Mouse (Mus musculus): Measurements from ENCODE around the gene AI854703. TPM values are rescaled to one million over a fixed set of nuclear protein-coding genes. Genes with fewer than 3 reads are reported as not detected.

AI854703 gene
- total RNA-seq, 1 experiment = 0.67 TPM

- Histone ChIP-seq H3K9ac (ENCODE audit: insufficient read depth, low read depth, low read length, poor library complexity, severe bottlenecking) (no peak within 1 kb of the TSS), H3K4me3 (ENCODE audit: insufficient read depth in 1 of 2, low read depth in 1 of 2, low read length in 2 of 2, poor library complexity in 1 of 2, severe bottlenecking in 1 of 2) (no peak within 1 kb of the TSS), H3K9me3 (ENCODE audit: control insufficient read depth, insufficient read depth, low read depth, low read length) (no peaks in the 10 kb centered on the region), H3K4me1 (ENCODE audit: control insufficient read depth in 2 of 2, insufficient read depth in 2 of 2, low read length in 2 of 2, poor library complexity in 1 of 2) (no peaks in the 10 kb centered on the region; a peak in 1 of 4 replicates), H3K36me3 (ENCODE audit: control insufficient read depth, insufficient read depth, low read length, poor library complexity, severe bottlenecking) (no peaks in the 10 kb centered on the region), H3K27ac (ENCODE audit: insufficient read depth, low read depth, low read length, poor library complexity, severe bottlenecking) (no peak within 1 kb of the TSS)
- TF ChIP-seq MAFK (IDR thresholded peaks at IDR 0.05; ENCODE audit: insufficient read depth, low read depth, low read length) = no peak
- no peak for TF ChIP-seq HCFC1 (IDR thresholded peaks at IDR 0.05; ENCODE audit: borderline replicate concordance, insufficient read depth, low read length)
- no peak for TF ChIP-seq ZC3H11A (IDR thresholded peaks at IDR 0.05; ENCODE audit: borderline replicate concordance, low read depth, low read length)
- no peak for TF ChIP-seq ZNF384 (IDR thresholded peaks at IDR 0.05; ENCODE audit: low read depth, low read length)
- no peak for TF ChIP-seq CHD2 (IDR thresholded peaks at IDR 0.05; ENCODE audit: low read depth, low read length)
- no peak for DNase-seq (ENCODE audit: low read depth, low spot score)
- in situ Hi-C loops (cut with MboI; ENCODE audit: low sequenced_read_pairs in 2 of 2, unreplicated experiment in 2 of 2) = no loop called here
Observed at GRCm38 (mm10) chr6:48589194-48589750, 37.3 kb upstream of the AI854703 start, which contains the start of gene Gm45021. Gm45021 (plus strand) TSS chr6:48589610.

- in situ Hi-C loops (cut with MboI; ENCODE audit: low sequenced_read_pairs in 2 of 2, unreplicated experiment in 2 of 2) = no loop called here
- Histone ChIP-seq H3K9ac (ENCODE audit: insufficient read depth, low read depth, low read length, poor library complexity, severe bottlenecking) (no peak overlapping the region), H3K9me3 (ENCODE audit: control insufficient read depth, insufficient read depth, low read depth, low read length) (no peaks in the 10 kb centered on the region), H3K36me3 (ENCODE audit: control insufficient read depth, insufficient read depth, low read length, poor library complexity, severe bottlenecking) (peaks cover 3% of the 10 kb centered on the region; the same call in 1 of the 2 replicates), H3K4me3 (ENCODE audit: insufficient read depth in 1 of 2, low read depth in 1 of 2, low read length in 2 of 2, poor library complexity in 1 of 2, severe bottlenecking in 1 of 2) (no peak overlapping the region), H3K27ac (ENCODE audit: insufficient read depth, low read depth, low read length, poor library complexity, severe bottlenecking) (no peak overlapping the region), H3K4me1 (ENCODE audit: control insufficient read depth in 2 of 2, insufficient read depth in 2 of 2, low read length in 2 of 2, poor library complexity in 1 of 2) (peaks cover 0 to 2% of the 10 kb centered on the region in 2 experiments; a peak in 2 of 4 replicates)
- no peak for DNase-seq (ENCODE audit: low read depth, low spot score)
- no peak for TF ChIP-seq ZNF384 (IDR thresholded peaks at IDR 0.05; ENCODE audit: low read depth, low read length)
- TF ChIP-seq HCFC1 (IDR thresholded peaks at IDR 0.05; ENCODE audit: borderline replicate concordance, insufficient read depth, low read length) = no peak
- no peak for TF ChIP-seq MAFK (IDR thresholded peaks at IDR 0.05; ENCODE audit: insufficient read depth, low read depth, low read length)
- no peak for TF ChIP-seq CHD2 (IDR thresholded peaks at IDR 0.05; ENCODE audit: low read depth, low read length)
- TF ChIP-seq ZC3H11A (IDR thresholded peaks at IDR 0.05; ENCODE audit: borderline replicate concordance, low read depth, low read length) = no peak
Observed at GRCm38 (mm10) chr6:48591221-48591845, 35.2 kb upstream of the AI854703 start.

GRCm38 (mm10) chr6:48591871-48592270 is 34.7 kb upstream of the AI854703 start:
- H3K9me3 ChIP-seq (ENCODE audit: control insufficient read depth, insufficient read depth, low read depth, low read length) = no peaks in the 10 kb centered on the region
- no peak overlapping the region for H3K9ac ChIP-seq (ENCODE audit: insufficient read depth, low read depth, low read length, poor library complexity, severe bottlenecking)
- H3K36me3 ChIP-seq (ENCODE audit: control insufficient read depth, insufficient read depth, low read length, poor library complexity, severe bottlenecking) = peaks cover 8% of the 10 kb centered on the region; the same call in 1 of the 2 replicates
- in situ Hi-C loops (cut with MboI; ENCODE audit: low sequenced_read_pairs in 2 of 2, unreplicated experiment in 2 of 2) = no loop called here
- H3K4me3 ChIP-seq (ENCODE audit: insufficient read depth in 1 of 2, low read depth in 1 of 2, low read length in 2 of 2, poor library complexity in 1 of 2, severe bottlenecking in 1 of 2) = no peak overlapping the region
- H3K27ac ChIP-seq (ENCODE audit: insufficient read depth, low read depth, low read length, poor library complexity, severe bottlenecking) = no peak overlapping the region
- peaks cover 0 to 5% of the 10 kb centered on the region in 2 experiments; a peak in 2 of 4 replicates for H3K4me1 ChIP-seq (ENCODE audit: control insufficient read depth in 2 of 2, insufficient read depth in 2 of 2, low read length in 2 of 2, poor library complexity in 1 of 2)
- DNase-seq (ENCODE audit: low read depth, low spot score) = no peak
- TF ChIP-seq ZNF384 (IDR thresholded peaks at IDR 0.05; ENCODE audit: low read depth, low read length) (no peak), MAFK (IDR thresholded peaks at IDR 0.05; ENCODE audit: insufficient read depth, low read depth, low read length) (no peak), ZC3H11A (IDR thresholded peaks at IDR 0.05; ENCODE audit: borderline replicate concordance, low read depth, low read length) (no peak), CHD2 (IDR thresholded peaks at IDR 0.05; ENCODE audit: low read depth, low read length) (no peak), HCFC1 (IDR thresholded peaks at IDR 0.05; ENCODE audit: borderline replicate concordance, insufficient read depth, low read length) (no peak)

- Histone ChIP-seq H3K36me3 (ENCODE audit: control insufficient read depth, insufficient read depth, low read length, poor library complexity, severe bottlenecking) (peaks cover 14% of the 10 kb centered on the region; the same call in 1 of the 2 replicates), H3K9ac (ENCODE audit: insufficient read depth, low read depth, low read length, poor library complexity, severe bottlenecking) (peak within 1 kb of the TSS; percentile 91), H3K27ac (ENCODE audit: insufficient read depth, low read depth, low read length, poor library complexity, severe bottlenecking) (no peak within 1 kb of the TSS), H3K4me3 (ENCODE audit: insufficient read depth in 1 of 2, low read depth in 1 of 2, low read length in 2 of 2, poor library complexity in 1 of 2, severe bottlenecking in 1 of 2) (peak within 1 kb of the TSS; percentile 73 to 90), H3K9me3 (ENCODE audit: control insufficient read depth, insufficient read depth, low read depth, low read length) (no peaks in the 10 kb centered on the region), H3K4me1 (ENCODE audit: control insufficient read depth in 2 of 2, insufficient read depth in 2 of 2, low read length in 2 of 2, poor library complexity in 1 of 2) (peaks cover 0 to 7% of the 10 kb centered on the region in 2 experiments; a peak in 2 of 4 replicates)
- TF ChIP-seq ZNF384 (IDR thresholded peaks at IDR 0.05; ENCODE audit: low read depth, low read length) (no peak), ZC3H11A (IDR thresholded peaks at IDR 0.05; ENCODE audit: borderline replicate concordance, low read depth, low read length) (no peak), CHD2 (IDR thresholded peaks at IDR 0.05; ENCODE audit: low read depth, low read length) (no peak), HCFC1 (IDR thresholded peaks at IDR 0.05; ENCODE audit: borderline replicate concordance, insufficient read depth, low read length) (peak; percentile 45; the same call in 1 of the 2 replicates), MAFK (IDR thresholded peaks at IDR 0.05; ENCODE audit: insufficient read depth, low read depth, low read length) (no peak)
- DNase-seq (ENCODE audit: low read depth, low spot score) = no peak
- in situ Hi-C loops (cut with MboI; ENCODE audit: low sequenced_read_pairs in 2 of 2, unreplicated experiment in 2 of 2) = no loop called here
Observed at GRCm38 (mm10) chr6:48593158-48594042, 33.2 kb upstream of the AI854703 start, which contains the start of the genes Repin1 and Gm44965. Repin1 (plus strand) TSS chr6:48593883. Gm44965 (plus strand) TSS chr6:48593941.
